Mouse (Mus musculus): ENCODE measurements around the gene Fhl2. TPM values are rescaled to one million over a fixed set of nuclear protein-coding genes. Genes with fewer than 3 reads are reported as not detected.
"Not testable (repeated sequence)": the region's sequence is repeated elsewhere in the genome, so short reads cannot be mapped to it uniquely, and the experiment has no call there.

The Fhl2 gene
- total RNA-seq, 2 experiments from 2014 or later = 6.5 to 11.0 TPM

- no peak for DNase-seq
- intact Hi-C loops (cut with DNase I; ENCODE audit: low total_unique reads) = no loop called here
Measured at GRCm38 (mm10) chr1:43199210-43199866, 2.6 kb upstream of the Fhl2 start.

DNA sequence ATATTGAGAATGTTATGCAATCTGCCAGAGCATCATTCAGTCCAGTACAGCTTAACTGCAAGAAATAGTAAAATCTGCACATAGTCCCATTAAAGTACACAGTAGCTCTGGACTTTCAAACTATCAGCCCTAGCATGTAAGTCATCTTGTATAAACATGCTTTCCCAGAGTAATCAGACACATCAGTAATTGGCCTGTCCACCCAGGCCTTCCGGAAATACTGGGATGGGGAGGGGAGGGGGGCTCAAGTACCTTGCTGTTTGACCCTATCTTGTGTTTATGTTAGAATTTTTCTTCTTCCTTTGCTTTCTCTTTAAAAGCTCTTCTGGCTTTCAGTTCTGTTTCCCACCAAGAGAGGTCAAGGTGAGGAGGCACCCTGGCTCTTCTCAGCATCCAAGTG, 725 bp downstream of the Fhl2 start:
- DNase-seq = no peak
- intact Hi-C loops (cut with DNase I; ENCODE audit: low total_unique reads) = no loop called here

DNA sequence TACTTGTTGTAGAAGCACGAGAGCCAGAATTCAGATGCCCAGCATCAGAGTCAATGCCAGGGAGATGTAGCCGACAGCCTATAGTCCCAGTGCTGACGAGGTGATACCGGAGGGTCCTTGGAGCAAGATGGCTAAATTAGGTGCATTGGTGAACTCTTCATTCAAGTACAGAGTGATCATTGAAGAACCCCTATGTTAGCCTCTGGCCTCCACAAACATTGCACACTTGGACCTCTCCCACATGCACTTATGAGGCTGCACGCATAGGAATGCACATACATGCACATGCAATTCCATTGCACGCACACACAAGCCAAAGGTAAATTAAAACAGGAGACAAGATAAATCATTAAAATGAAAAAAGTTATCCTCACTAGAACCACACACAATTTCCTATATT, 3.4 kb downstream of the Fhl2 start:
- no peak for DNase-seq
- intact Hi-C loops (cut with DNase I; ENCODE audit: low total_unique reads) = no loop called here

DNA sequence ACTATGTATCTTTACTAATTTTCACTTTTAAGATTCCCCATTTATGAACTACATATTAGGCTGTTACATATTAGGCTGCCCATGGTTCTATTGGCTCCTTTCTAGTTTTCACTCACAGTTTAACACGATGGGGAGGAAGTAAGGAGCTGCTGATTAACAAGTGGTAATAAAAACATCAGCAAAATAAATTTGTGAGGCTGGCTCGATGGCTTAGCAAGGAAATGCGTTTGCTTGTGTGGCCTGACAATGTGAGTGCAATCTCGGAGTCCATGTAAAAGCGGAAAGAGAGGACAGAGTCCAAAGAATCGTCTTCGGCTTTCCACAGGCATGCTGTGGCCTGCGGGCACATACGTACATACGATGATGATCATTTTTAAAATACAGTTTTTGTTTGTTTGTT, 4.3 kb downstream of the Fhl2 start:
- no peak for DNase-seq
- intact Hi-C loops (cut with DNase I; ENCODE audit: low total_unique reads) = no loop called here

DNA sequence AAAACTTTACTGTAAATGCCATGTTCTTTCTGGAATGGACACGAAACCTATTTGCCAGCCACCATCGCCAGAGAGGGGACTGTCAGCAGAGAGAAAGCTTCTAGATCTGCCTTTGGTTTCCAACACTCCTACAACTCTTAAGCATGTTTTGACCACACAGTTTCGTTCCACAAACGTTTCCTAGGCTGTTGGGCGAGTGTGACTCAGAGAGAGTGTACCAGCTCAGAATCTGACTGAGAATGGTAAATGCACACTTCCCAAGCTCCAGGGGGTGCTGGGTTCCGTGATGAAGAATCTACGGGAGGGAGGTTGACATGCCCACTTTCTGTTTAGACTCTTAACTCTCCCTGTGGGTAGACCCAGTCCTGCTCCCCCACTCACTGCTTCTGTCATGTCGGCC, 5.7 kb downstream of the Fhl2 start:
- no peak for DNase-seq
- intact Hi-C loops (cut with DNase I; ENCODE audit: low total_unique reads) = no loop called here

DNA sequence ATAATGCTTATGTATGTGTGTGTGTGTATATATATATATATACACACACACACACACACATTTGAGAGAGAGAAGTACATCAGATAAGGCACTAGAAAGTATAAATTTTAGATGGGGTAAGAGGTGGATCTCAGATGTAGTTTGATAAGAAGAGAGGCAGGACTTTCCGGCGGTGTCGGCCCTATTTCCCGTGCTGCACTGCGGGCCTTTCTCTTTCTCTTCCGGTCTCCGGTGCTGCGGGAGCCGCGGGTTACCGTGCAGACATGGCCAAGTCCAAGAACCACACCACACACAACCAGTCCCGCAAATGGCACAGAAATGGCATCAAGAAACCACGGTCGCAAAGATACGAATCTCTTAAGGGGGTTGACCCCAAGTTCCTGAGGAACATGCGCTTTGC, 7.9 kb downstream of the Fhl2 start:
- intact Hi-C loops (cut with DNase I; ENCODE audit: low total_unique reads) = not testable (repeated sequence)

GRCm38 (mm10) chr1:43186334-43186733, 10.4 kb downstream of the Fhl2 start:
- intact Hi-C loops (cut with DNase I; ENCODE audit: low total_unique reads) = no loop called here
- DNase-seq = no peak

More for the DNA sequence above, 7.9 kb downstream of the Fhl2 start:
- not testable (repeated sequence) for DNase-seq

GRCm38 (mm10) chr1:43180912-43181311, 15.9 kb downstream of the Fhl2 start:
- intact Hi-C loops (cut with DNase I; ENCODE audit: low total_unique reads) = no loop called here

DNA sequence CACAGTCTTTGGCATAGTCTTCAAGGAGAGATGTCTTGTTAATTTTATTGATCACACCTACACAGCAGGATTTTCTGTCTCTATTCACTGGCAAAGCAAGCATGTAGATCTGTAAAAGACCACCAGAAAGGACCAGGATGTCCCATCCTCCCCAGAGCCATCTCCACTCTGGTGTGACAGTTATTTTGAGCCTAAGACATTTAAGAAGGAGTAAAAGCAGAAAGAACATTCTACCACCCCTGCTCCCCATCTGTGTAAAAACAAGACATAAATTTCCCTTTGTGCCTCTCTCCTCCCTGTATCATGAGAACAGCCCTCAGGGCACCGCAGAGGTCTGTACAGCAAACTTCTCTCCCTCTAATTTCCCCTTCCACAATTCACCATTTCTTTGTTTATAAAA, 18.0 kb downstream of the Fhl2 start:
- intact Hi-C loops (cut with DNase I; ENCODE audit: low total_unique reads) = no loop called here

More at GRCm38 (mm10) chr1:43180912-43181311, 15.9 kb downstream of the Fhl2 start:
- DNase-seq = no peak

GRCm38 (mm10) chr1:43178378-43178777, 18.4 kb downstream of the Fhl2 start:
- DNase-seq = no peak
- intact Hi-C loops (cut with DNase I; ENCODE audit: low total_unique reads) = no loop called here

More for the DNA sequence above, 18.0 kb downstream of the Fhl2 start:
- DNase-seq = no peak

- intact Hi-C loops (cut with DNase I; ENCODE audit: low total_unique reads) = no loop called here
- DNase-seq = peak; percentile 54
Measured at GRCm38 (mm10) chr1:43173283-43174226, 23.2 kb downstream of the Fhl2 start.

GRCm38 (mm10) chr1:43171816-43172215, 25.0 kb downstream of the Fhl2 start:
- intact Hi-C loops (cut with DNase I; ENCODE audit: low total_unique reads) = no loop called here
- DNase-seq = no peak

- DNase-seq = no peak
- intact Hi-C loops (cut with DNase I; ENCODE audit: low total_unique reads) = no loop called here
Measured at GRCm38 (mm10) chr1:43171093-43171492, 25.7 kb downstream of the Fhl2 start.

DNA sequence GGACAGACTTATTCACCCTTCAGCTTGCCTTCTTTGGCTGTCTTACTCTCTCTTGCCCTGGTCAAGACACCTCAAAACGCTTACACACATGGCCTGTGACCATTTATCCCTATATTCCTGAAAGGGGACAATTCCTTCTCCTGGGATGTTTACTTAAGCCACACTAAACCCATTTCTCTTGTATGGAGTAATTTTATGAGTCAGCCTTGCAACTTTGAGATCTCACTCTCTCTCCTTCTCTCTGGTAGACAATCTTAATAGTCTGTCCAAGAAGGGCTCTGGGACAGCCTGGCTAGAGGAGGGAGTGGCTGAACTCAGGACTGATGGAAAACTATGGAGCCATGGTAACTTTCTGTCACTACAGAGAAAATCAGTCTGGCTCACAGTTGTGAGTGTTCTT, 27.1 kb downstream of the Fhl2 start:
- no peak for DNase-seq
- intact Hi-C loops (cut with DNase I; ENCODE audit: low total_unique reads) = loop anchor here (5.0 kb wide), 1 partner anchor 78 kb away; no protein-coding TSS in a partner anchor

DNA sequence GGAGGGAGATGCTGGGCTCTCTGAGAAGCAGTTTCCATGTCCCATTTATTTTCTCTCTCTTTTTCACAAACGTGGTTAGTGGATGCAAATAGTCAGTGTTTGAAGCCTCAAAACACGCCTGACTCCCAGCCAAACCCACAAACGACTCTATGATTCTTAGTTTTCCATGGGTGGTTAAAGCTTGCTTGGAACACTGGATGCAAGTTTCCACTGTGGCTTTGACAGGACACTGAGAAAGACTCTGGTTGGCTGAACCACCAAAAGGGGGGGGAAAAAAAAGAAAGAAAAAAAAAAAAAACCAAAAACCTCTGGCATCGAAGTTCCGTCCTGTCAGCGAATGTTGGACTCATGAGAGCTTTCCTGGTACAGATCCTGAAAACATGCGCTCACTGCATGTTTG, 27.6 kb downstream of the Fhl2 start:
- intact Hi-C loops (cut with DNase I; ENCODE audit: low total_unique reads) = loop anchor here (5.0 kb wide), 1 partner anchor 78 kb away; no protein-coding TSS in a partner anchor
- DNase-seq = no peak

DNA sequence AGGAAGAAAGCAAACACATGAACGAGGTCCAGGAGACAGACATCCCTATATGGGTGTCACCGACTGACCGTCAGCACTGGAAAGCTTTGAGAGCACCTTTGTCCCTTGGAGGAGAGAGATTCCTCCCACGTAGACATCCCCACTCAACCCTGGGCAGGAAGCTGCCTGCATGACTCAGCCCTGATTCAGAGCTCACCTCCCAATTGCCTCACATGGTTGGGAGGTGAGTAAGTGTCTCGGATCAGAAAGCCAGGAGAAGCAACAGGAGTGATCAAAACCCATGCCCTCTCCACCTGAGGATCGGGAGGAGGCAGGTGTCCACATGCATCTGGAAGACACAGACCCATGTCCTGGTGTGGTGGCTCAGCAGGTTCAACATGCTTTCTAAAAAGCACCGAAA, 28.2 kb downstream of the Fhl2 start:
- intact Hi-C loops (cut with DNase I; ENCODE audit: low total_unique reads) = loop anchor here (5.0 kb wide), 1 partner anchor 79 kb away; no protein-coding TSS in a partner anchor
- no peak for DNase-seq

DNA sequence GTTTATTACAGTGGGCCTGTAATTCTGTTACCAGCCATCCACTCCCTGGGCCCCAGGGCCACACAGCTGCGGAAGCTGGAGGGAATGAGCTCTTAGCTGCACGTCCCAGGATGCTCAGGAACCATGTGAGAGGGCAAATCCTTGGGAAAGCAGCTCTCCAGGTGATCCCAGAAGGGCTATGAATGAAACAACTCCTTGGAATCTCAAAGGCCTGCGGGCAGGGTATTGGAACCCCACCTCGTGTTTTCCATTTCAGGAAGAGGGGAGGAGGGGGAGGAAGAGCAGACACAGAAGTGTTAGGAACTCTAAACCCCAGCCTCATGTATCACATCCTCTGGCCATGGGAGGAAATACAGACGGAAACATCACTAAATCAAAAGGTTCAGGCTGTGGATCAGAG, 28.8 kb downstream of the Fhl2 start:
- DNase-seq = no peak
- intact Hi-C loops (cut with DNase I; ENCODE audit: low total_unique reads) = loop anchor here (5.0 kb wide), 1 partner anchor 79 kb away; no protein-coding TSS in a partner anchor

DNA sequence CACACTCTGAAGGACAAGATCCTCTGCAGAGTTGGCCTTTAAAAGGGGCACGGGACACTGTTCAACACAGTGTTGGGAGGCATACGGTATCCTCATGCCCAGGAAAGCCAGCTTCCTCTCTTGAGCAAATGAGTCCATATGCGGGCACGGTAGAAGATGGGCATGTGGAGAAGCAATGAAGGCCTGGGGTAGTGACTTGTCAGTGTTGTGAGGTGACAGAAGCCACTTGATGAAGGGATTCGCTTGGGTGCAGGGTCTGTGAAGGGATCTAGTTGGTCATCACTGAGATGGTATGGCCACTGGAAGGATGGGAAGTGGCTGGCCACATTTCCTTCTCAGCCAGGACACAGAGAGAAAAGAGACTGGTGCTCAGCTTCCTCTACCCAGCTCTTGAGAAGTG, 32.2 kb downstream of the Fhl2 start:
- no peak for DNase-seq
- intact Hi-C loops (cut with DNase I; ENCODE audit: low total_unique reads) = no loop called here

- peak; percentile 74 for DNase-seq
- intact Hi-C loops (cut with DNase I; ENCODE audit: low total_unique reads) = no loop called here
Measured at GRCm38 (mm10) chr1:43163467-43164418, 33.0 kb downstream of the Fhl2 start.

All from gastrocnemius, postnatal 14 days (tissue).